Mouse (Mus musculus) forebrain, embryonic 16.5 days (tissue): ENCODE measurements around the gene Tmem240. TPM values are rescaled to one million over a fixed set of nuclear protein-coding genes. Genes with fewer than 3 reads are reported as not detected.
A peak's percentile ranks its signal among the peaks of the same experiment; 100 is the strongest.

ENCODE experiments used
- ATAC-seq: fragments of 200-750 bp; cut with Nextera tagmentation; 2 replicates; pipeline ENCODE4 v1.8.0; 2017; ENCODE audit warnings: mild to moderate bottlenecking, moderate library complexity
- H3K27ac ChIP-seq: fragments of 300-500 bp; sonication (generic); 2 replicates; pipeline ENCODE4 v1.5.1; 2014; ENCODE audit warnings: low read length, control low read depth
- H3K27me3 ChIP-seq: fragments of 300-500 bp; sonication (generic); replicated peaks from 2 replicates; pipeline ENCODE4 v1.6.1; 2014; ENCODE audit warnings: low read length; ENCODE audit not compliant: control insufficient read depth, insufficient read depth
- H3K36me3 ChIP-seq: fragments of 300-500 bp; sonication (generic); 2 replicates; pipeline ENCODE4 v1.6.1; 2014; ENCODE audit not compliant: control insufficient read depth, insufficient read depth
- H3K4me1 ChIP-seq: fragments of 300-500 bp; sonication (generic); replicated peaks from 2 replicates; pipeline ENCODE4 v1.6.1; 2014; ENCODE audit warnings: low read length; ENCODE audit not compliant: control insufficient read depth, insufficient read depth
- H3K4me2 ChIP-seq: fragments of 300-500 bp; sonication (generic); 2 replicates; pipeline ENCODE4 v1.6.1; 2014; ENCODE audit warnings: mild to moderate bottlenecking, low read length, control low read depth
- H3K4me3 ChIP-seq: fragments of 300-500 bp; sonication (generic); replicated peaks from 2 replicates; pipeline ENCODE4 v1.5.1; 2014; ENCODE audit warnings: mild to moderate bottlenecking, low read length, control low read depth
- H3K9ac ChIP-seq: fragments of 300-500 bp; sonication (generic); replicated peaks from 2 replicates; pipeline ENCODE4 v1.6.1; 2014; ENCODE audit warnings: low read depth, low read length, control low read depth
- H3K9me3 ChIP-seq: fragments of 300-500 bp; sonication (generic); 2 replicates; pipeline ENCODE4 v1.6.1; 2016; ENCODE audit warnings: low read length; ENCODE audit not compliant: control insufficient read depth
- WGBS: fragments of 180-500 bp; shearing (Covaris S2); extraction: QIAGEN DNeasy Blood & Tissue Kit; methylation state at CpG from one replicate; pipeline ENCODE4 v1.1.7; 2014; 5-methylcytosine and 5-hydroxymethylcytosine counted together
- polyA plus RNA-seq: library from polyadenylated mRNA; unstranded; fragments of >200 nt; fragmentation: Nextera tagmentation; extraction: Ambion mirVana; gene quantifications from 2 replicates; pipeline ENCODE4 v1.2.1, GENCODE M21; 2015

Gene Tmem240
- polyA plus RNA-seq, 1 experiment from 2014 or later, result 11.4 TPM

- Histone ChIP-seq H3K36me3 (no peaks in the 10 kb centered on the region), H3K27ac (no peak overlapping the region), H3K4me2 (no peak overlapping the region), H3K27me3 (no peaks in the 10 kb centered on the region), H3K9me3 (no peaks in the 10 kb centered on the region), H3K4me3 (no peak overlapping the region), H3K9ac (no peak overlapping the region), H3K4me1 (peaks cover 18% of the 10 kb centered on the region)
- no peak for ATAC-seq
Observed at GRCm38 (mm10) chr4:155700425-155700824, 34.2 kb upstream of the Tmem240 start.

GRCm38 (mm10) chr4:155703425-155703929, 31.1 kb upstream of the Tmem240 start:
- no peak for ATAC-seq
- Histone ChIP-seq H3K4me3 (no peak overlapping the region), H3K36me3 (no peaks in the 10 kb centered on the region), H3K9me3 (no peaks in the 10 kb centered on the region), H3K27me3 (no peaks in the 10 kb centered on the region), H3K4me2 (no peak overlapping the region), H3K4me1 (peaks cover 10% of the 10 kb centered on the region), H3K27ac (no peak overlapping the region), H3K9ac (no peak overlapping the region)
- 93% methylated on average over 4 of the region's 4 CpGs for WGBS

GRCm38 (mm10) chr4:155704721-155705591, 29.6 kb upstream of the Tmem240 start, which contains the start of gene Ssu72:
Gene Ssu72, plus strand, starts transcription at chr4:155704800.
- H3K4me3 ChIP-seq, result peak within 1 kb of the TSS; percentile 93
- peak within 1 kb of the TSS; percentile 97 for H3K27ac ChIP-seq
- no peaks in the 10 kb centered on the region for H3K36me3 ChIP-seq
- peak within 1 kb of the TSS; percentile 90 for H3K9ac ChIP-seq
- no peaks in the 10 kb centered on the region for H3K9me3 ChIP-seq
- no peaks in the 10 kb centered on the region for H3K27me3 ChIP-seq
- peak; percentile 96 for ATAC-seq
- peaks cover 10% of the 10 kb centered on the region for H3K4me1 ChIP-seq
- whole genome bisulfite sequencing, result under 1% methylated on average over 83 of the region's 83 CpGs
- H3K4me2 ChIP-seq, result peak within 1 kb of the TSS; percentile 94

GRCm38 (mm10) chr4:155705592-155705929, 29.0 kb upstream of the Tmem240 start:
- Histone ChIP-seq H3K27me3 (no peaks in the 10 kb centered on the region), H3K4me2 (peak overlapping the region; percentile 72), H3K9ac (peak overlapping the region; percentile 90), H3K9me3 (no peaks in the 10 kb centered on the region), H3K4me3 (peak overlapping the region; percentile 93), H3K4me1 (peaks cover 12% of the 10 kb centered on the region), H3K27ac (peak overlapping the region; percentile 97), H3K36me3 (no peaks in the 10 kb centered on the region)
- no peak for ATAC-seq
- WGBS, result under 1% methylated on average over 19 of the region's 19 CpGs

GRCm38 (mm10) chr4:155708582-155708981, 26.0 kb upstream of the Tmem240 start:
- Histone ChIP-seq H3K4me3 (no peak overlapping the region), H3K9ac (no peak overlapping the region), H3K9me3 (no peaks in the 10 kb centered on the region), H3K27ac (no peak overlapping the region; the same call in 1 of the 2 replicates), H3K4me1 (peaks cover 15% of the 10 kb centered on the region), H3K27me3 (no peaks in the 10 kb centered on the region), H3K4me2 (no peak overlapping the region), H3K36me3 (no peaks in the 10 kb centered on the region)
- ATAC-seq, result no peak
- 73% methylated on average over 2 of the region's 2 CpGs for WGBS

GRCm38 (mm10) chr4:155708988-155709387, 25.6 kb upstream of the Tmem240 start:
- H3K4me2 ChIP-seq, result no peak overlapping the region
- no peak overlapping the region for H3K27ac ChIP-seq
- peaks cover 15% of the 10 kb centered on the region for H3K4me1 ChIP-seq
- H3K36me3 ChIP-seq, result no peaks in the 10 kb centered on the region
- H3K9ac ChIP-seq, result no peak overlapping the region
- no peak overlapping the region for H3K4me3 ChIP-seq
- ATAC-seq, result no peak
- no peaks in the 10 kb centered on the region for H3K9me3 ChIP-seq
- H3K27me3 ChIP-seq, result no peaks in the 10 kb centered on the region

- Histone ChIP-seq H3K36me3 (peaks cover 2% of the 10 kb centered on the region; the same call in 1 of the 2 replicates), H3K4me2 (no peak overlapping the region), H3K4me3 (no peak overlapping the region), H3K9me3 (no peaks in the 10 kb centered on the region), H3K9ac (no peak overlapping the region), H3K27me3 (no peaks in the 10 kb centered on the region), H3K4me1 (peaks cover 10% of the 10 kb centered on the region), H3K27ac (no peak overlapping the region)
- ATAC-seq, result no peak
- 42% methylated on average over 6 of the region's 6 CpGs for WGBS
Observed at GRCm38 (mm10) chr4:155710521-155711252, 23.9 kb upstream of the Tmem240 start.

GRCm38 (mm10) chr4:155721668-155722083, 12.9 kb upstream of the Tmem240 start:
- Histone ChIP-seq H3K4me3 (no peak overlapping the region), H3K9ac (no peak overlapping the region), H3K27me3 (no peaks in the 10 kb centered on the region), H3K27ac (no peak overlapping the region), H3K36me3 (peaks cover 3% of the 10 kb centered on the region; the same call in 1 of the 2 replicates), H3K4me2 (no peak overlapping the region), H3K4me1 (no peaks in the 10 kb centered on the region), H3K9me3 (no peaks in the 10 kb centered on the region)
- WGBS, result 41% methylated on average over 4 of the region's 4 CpGs
- peak; percentile 20; the same call in 1 of the 2 replicates for ATAC-seq

GRCm38 (mm10) chr4:155727993-155728392, 6.6 kb upstream of the Tmem240 start:
- Histone ChIP-seq H3K4me3 (no peak overlapping the region), H3K9ac (no peak overlapping the region), H3K36me3 (peaks cover 3% of the 10 kb centered on the region; the same call in 1 of the 2 replicates), H3K27ac (no peak overlapping the region), H3K4me1 (no peaks in the 10 kb centered on the region), H3K4me2 (no peak overlapping the region), H3K9me3 (no peaks in the 10 kb centered on the region), H3K27me3 (no peaks in the 10 kb centered on the region)
- no peak for ATAC-seq
- 74% methylated on average over 2 of the region's 2 CpGs for WGBS
